Mouse (Mus musculus): ENCODE data around the gene Sh3bgr.

The Sh3bgr gene

DNA sequence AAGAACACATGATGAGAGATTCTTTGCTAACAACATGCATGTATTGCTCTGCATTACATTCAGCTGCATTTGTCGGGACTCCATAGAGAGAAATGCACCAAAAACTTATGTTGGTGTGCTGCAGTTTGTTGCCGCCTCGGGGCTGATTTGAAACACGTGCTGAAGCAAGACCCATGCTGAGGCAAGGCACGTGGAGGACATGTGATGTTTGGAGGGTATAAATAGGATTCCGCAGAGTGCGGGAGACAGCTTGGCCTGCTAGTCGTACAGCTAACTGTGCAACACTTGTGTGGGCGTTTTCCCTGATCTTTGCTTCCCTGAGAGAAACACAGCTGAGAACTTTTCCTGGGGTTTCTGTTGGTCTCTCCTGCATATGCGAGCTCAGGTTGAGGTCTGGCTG is 9.5 kb downstream of the Sh3bgr start:
- no peak for DNase-seq (ENCODE audit: low read depth in 2 of 2, low spot score in 2 of 2)

DNA sequence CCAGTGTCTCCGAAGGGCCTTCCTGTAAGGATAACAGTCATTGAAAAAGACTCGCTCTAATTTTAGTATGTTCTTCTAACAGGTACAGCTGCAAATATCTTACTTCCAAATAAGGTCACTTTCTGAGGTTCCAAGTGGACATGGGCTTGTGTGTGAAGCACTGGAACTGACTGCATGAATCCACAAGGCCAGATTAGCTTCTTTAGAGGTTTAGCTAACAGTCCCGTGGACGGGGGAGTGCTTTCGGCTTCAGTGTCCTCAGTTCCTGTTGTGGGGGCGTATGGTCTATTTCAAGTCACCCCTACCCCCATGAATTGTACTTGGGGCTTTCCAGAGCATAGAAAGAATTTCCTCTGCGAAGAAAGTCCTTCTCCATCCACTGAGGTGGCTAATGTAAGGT is 10.6 kb downstream of the Sh3bgr start:
- DNase-seq (ENCODE audit: low read depth in 2 of 2, low spot score in 2 of 2): no peak

- DNase-seq (ENCODE audit: low read depth in 2 of 2, low spot score in 2 of 2): no peak
These were observed 12.8 kb downstream of the Sh3bgr start for GRCm38 (mm10) chr16:96213027-96213426.

- DNase-seq (ENCODE audit: low read depth in 2 of 2, low spot score in 2 of 2): no peak
These were observed 21.2 kb downstream of the Sh3bgr start for GRCm38 (mm10) chr16:96221491-96221890.

GRCm38 (mm10) chr16:96221959-96222358 is 21.7 kb downstream of the Sh3bgr start:
- no peak for DNase-seq (ENCODE audit: low read depth in 2 of 2, low spot score in 2 of 2)

- no peak for DNase-seq (ENCODE audit: low read depth in 2 of 2, low spot score in 2 of 2)
These were observed 22.2 kb downstream of the Sh3bgr start for GRCm38 (mm10) chr16:96222452-96222851.

DNA sequence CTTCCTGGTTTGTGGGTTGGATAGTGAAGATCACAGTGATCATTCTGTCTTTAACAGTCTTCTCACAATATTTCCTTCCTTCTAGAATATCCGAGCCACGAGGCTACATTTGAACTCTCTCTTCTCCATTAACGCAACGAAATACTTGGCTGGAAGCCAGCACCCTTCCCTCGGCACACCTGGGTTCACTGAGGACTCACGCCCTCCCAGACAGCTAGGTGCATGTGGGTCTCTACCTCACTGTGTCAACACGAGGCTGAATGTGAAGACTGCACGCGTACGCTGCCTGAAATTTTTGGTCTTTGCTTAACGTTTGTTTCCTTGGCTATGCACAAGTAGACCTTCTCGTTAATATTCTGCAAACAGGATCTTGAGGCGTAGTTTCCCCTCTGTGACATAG is 28.2 kb downstream of the Sh3bgr start:
- DNase-seq (ENCODE audit: low read depth in 2 of 2, low spot score in 2 of 2): no peak

GRCm38 (mm10) chr16:96229044-96229555 is 28.9 kb downstream of the Sh3bgr start:
- DNase-seq (ENCODE audit: low read depth in 2 of 2, low spot score in 2 of 2): no peak

- DNase-seq (ENCODE audit: low read depth in 2 of 2, low spot score in 2 of 2): peak; percentile 65 to 69
These were observed 30.2 kb downstream of the Sh3bgr start for GRCm38 (mm10) chr16:96230411-96230810.

DNA sequence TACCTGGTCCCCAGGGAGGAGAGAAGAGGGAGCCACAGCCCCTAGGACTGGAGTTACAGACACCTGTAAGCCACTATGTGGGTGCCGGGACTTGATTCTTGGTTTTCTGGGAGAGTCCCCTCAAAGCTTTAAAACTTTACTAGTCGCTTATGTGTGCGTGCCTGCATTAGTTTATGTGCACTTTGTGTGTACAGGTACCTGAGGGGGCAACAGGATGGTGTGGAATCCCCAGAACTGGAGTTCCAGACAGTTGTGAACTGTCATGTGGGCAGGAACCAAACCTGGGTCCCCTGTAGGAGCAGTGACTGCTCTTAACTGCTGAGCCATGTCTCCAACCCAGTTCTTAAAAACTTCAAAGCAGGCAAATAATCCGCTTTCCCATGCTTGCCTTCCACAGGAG is 31.0 kb downstream of the Sh3bgr start:
- no peak for DNase-seq (ENCODE audit: low read depth in 2 of 2, low spot score in 2 of 2)

DNA sequence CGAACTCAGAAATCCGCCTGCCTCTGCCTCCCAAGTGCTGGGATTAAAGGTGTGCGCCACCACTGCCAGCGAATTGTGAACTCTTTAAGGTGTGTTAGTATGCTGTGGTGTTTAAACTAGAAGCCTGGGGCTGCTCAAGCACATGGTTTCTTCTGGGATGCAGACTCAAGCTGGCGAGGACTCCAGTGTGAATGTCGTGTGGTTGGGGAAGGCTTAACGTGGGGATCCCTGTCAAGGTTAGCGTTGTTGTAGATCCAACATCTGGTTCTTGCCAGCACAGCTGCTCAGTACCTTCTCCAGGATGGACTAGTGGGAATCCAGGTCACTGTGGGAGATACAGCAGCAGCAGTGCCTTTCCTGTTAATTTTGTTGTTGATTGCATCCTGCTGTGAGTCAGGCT is 31.7 kb downstream of the Sh3bgr start:
- no peak for DNase-seq (ENCODE audit: low read depth in 2 of 2, low spot score in 2 of 2)

DNA sequence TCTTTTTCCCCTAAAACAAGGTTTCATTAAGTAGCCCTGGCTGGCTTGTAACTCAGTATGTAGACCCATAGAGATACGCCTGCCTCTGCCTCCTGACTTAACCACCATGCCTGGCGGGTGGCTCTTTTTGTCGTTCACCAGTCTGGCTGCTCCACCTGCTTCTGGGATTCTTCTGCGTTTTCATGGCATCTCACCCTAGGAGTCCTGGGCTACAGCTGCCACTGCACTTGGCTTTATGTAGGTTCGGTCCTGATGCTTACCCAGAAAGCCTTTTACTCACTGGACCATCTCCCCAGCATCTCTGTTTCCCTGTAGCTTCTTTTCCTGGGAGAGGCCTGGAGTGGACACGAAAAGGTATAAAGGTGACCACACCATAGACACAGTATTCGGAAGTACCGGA is 33.7 kb downstream of the Sh3bgr start:
- no peak for DNase-seq (ENCODE audit: low read depth in 2 of 2, low spot score in 2 of 2)

- DNase-seq (ENCODE audit: low read depth in 2 of 2, low spot score in 2 of 2): no peak
These were observed 35.2 kb downstream of the Sh3bgr start, which contains the start of gene B3galt5 for GRCm38 (mm10) chr16:96235366-96235970. B3galt5 (plus strand) TSS chr16:96235801.

GRCm38 (mm10) chr16:96244496-96244895 is 44.2 kb downstream of the Sh3bgr start:
- DNase-seq (ENCODE audit: low read depth in 2 of 2, low spot score in 2 of 2): no peak

- no peak for DNase-seq (ENCODE audit: low read depth in 2 of 2, low spot score in 2 of 2)
These were observed 49.4 kb downstream of the Sh3bgr start for GRCm38 (mm10) chr16:96249635-96250034.

DNA sequence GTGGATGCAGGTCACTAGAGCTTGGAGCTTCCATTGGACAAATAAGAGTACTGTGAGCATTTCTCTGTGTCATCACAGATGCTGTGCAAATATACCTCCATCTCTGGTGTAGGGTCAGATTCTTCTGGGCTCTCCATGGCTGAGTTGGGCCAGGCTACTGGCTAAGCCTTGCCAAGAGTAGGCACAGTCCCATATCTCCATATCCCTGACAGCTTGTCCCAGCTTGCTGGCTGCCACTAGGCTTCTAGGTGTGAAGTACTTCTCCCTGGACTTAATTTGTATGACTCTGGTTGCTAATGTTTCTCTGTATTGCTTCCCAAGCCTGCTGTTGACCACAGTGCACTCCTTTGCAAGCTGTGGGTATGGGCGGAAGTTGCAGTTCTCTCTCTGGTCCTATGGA is 51.9 kb downstream of the Sh3bgr start:
- no peak for DNase-seq (ENCODE audit: low read depth in 2 of 2, low spot score in 2 of 2)

GRCm38 (mm10) chr16:96258429-96258828 is 58.2 kb downstream of the Sh3bgr start:
- DNase-seq (ENCODE audit: low read depth in 2 of 2, low spot score in 2 of 2): no peak

DNA sequence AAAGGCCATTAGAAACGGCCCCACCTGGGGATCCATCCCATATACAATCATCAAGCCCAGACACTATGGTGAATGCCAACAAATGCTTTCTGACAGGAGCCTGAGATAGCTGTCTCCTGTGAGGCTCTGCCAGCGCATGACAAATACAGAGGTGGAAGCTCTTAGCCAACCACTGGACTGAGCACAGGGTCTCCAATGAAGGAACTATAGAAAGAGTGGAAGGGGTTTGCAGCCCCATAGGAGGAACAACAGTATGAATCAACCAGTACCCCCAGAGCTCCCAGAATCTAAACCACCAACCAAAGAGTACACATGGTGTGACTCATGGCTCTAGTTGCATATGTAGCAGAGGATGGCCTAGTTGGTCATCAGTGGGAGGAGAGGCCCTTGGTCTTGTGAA is 71.5 kb downstream of the Sh3bgr start:
- DNase-seq (ENCODE audit: low read depth in 2 of 2, low spot score in 2 of 2): no peak

DNA sequence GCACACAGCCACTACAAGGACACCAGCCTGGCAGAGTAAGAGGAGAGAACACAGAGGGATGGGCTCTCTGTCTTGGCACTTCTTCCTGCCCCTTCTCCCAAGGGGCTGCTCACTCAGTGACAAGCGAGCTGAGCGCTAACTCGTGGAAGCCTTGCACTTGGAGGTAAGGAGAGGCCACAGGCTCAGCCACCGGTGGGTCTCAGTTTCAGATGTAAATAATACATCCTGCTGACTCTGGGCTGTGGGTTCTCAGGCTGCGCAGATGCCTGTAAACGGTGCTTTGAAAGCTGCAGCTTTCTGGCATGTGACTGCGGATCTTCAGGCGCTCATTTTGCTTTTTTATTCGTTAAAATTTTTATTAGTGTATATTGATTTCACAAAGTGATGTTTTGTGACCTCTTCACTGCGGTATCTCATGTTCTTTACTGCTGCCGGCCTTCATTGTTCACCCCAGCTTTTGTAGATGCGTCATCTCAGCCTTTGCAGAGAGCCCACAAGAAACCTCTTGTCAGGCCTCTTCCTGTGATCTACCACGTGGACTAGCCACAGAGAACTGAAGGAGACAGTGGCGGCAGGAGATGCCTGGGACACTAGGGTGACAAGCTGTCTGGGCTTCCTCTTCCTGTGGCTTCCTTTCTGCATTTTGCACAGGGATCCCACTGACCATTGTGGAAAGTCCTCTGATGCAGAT is 72.8 kb downstream of the Sh3bgr start:
- peak; percentile 42 to 61 for DNase-seq (ENCODE audit: low read depth in 2 of 2, low spot score in 2 of 2)

DNA sequence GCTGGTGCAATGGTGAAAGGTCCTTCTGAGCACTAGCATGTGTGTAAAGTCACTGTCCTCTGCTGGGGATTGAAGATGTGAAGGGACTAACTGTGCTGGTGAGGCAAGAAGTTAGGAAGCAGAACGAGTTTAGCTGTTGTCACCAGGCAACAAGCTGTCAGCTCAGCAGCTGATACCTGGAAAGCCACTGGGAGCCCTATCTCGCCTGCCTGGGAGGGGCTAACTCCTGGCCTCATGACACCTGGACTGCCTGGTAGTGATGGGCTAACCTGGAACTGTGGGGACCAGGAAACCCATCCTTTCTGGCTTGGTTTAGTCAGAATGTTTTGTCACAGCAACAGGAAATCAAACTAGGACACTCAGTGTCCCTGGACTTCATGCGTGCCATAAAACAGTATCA is 76.3 kb downstream of the Sh3bgr start:
- no peak for DNase-seq (ENCODE audit: low read depth in 2 of 2, low spot score in 2 of 2)

Data from CD8-positive naive resting alpha-beta T cell, adult 2 months (primary cell).